Mouse (Mus musculus): ENCODE measurements at regions not wholly inside any gene's neighbourhood (a gene's known extent, or its start where the extent isn't known, plus 50 kb on each side); places are given as distances from the start of the nearest gene placed in this dataset.

DNA sequence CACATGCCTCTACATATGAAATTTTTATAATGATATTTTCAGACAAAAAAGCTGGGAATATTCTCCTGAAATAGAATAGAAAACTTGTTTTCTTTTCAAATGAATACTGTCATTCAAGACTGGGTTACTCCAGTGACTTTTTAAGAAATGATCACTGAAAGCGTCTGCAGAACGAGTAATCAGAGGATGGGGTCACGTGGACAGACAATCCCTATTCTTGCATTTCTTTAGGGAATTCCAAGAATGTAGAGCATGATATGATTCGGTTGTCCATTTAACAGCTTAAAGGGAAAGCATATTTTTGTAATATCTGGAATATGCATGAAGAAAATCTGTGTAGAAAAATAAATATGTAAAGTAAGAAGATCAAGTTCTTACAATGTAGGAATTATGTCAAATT is 65.6 kb downstream of the 4933402N22Rik start:
- no peak for DNase-seq (ENCODE audit: extremely low spot score, low read depth, low spot score)

DNA sequence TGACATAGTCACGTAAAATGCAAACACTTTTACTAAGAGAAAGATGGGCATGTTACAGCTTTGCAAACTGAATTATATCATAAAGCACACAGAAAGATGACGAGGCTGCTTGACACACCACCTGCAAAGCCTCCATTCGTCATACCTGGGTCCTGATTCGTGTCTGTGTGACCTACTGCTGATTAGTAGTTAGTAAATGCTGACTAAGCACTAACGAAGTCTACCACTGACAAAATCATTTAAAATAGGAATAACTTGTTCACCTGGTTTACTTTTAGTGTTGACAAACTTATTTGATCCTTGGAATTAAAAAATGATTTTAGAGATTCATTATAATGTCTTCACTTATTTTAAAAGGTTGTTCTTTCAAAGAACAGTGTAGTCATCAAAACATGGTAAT is 71.3 kb downstream of the 4933402N22Rik start:
- DNase-seq (ENCODE audit: extremely low spot score, low read depth, low spot score), result no peak

DNA sequence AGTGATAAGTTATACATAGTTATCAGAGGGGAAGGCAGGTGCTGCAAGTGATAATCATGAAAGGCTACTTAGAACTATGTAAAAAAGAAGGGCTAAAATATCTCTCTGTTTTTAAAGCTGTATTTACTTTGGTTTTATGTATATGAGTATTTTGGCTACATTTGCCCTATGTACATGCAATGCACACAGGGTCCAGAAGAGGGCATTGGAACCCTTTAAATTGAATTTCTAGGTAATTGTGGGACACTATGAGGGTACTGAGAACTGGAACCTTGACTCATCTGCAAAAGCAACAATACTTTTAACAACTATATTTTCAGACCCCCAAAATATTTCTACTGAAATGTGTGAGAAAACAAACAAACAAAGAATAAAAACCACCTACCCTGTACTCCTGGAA is 82.9 kb downstream of the 4933402N22Rik start:
- no peak for DNase-seq (ENCODE audit: extremely low spot score, low read depth, low spot score)

DNA sequence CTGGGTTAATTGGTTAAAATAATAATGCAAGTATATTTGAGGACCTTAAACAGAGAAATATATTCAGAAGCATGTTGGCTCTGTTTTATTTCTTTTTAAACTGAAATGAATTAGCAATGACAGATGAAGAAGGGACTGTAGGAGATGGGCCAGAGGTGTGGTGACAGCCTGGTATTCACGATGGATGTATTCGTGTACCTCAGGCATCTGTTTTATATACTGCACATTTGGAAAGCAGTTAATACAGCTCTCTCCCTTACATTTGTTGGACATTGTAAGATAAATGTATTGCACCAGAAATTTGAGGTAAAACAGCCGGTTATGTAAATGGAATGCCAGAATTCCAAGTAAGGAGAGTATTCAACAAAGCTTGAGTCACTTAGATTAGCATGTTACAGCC is 88.6 kb downstream of the 4933402N22Rik start:
- no peak for DNase-seq (ENCODE audit: extremely low spot score, low read depth, low spot score)

DNA sequence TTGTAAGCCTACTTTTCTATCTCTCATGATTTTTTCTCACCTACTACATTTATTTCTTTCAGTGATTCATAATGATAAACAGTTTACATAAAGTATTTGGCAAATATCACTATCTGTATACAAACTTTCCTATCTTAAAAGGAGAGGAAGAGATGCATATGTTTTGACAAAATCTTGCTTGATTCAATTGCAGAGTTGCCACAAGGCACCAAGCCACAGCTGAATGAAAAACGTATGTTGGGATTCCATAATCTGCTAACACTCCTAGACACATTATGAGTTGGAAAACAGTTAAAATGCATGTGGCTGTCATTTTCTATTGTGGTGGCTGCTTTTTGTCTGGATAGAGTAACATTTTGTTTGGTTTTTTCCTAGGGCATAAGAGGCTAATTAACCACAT is 98.5 kb downstream of the 4933402N22Rik start:
- no peak for DNase-seq (ENCODE audit: extremely low spot score, low read depth, low spot score)

DNA sequence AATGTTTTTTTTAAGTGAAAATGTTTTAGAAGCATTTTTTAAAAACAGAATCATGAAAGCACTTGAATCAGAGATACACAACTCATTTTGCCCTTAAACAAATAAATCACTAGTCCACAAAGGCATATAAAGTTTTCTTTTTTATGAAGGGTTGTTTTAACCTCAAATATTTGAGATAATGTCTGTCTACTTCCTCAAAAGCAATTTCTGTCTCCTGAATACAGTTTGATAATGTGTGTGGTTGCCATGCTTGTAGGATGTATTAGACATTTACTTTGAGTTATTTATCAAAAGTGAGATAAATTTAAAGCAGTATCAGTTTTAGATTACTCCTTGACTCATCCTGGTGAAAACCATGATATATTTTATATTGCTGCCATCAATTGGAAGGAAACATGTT is 102.6 kb downstream of the 4933402N22Rik start:
- DNase-seq (ENCODE audit: extremely low spot score, low read depth, low spot score), result no peak

DNA sequence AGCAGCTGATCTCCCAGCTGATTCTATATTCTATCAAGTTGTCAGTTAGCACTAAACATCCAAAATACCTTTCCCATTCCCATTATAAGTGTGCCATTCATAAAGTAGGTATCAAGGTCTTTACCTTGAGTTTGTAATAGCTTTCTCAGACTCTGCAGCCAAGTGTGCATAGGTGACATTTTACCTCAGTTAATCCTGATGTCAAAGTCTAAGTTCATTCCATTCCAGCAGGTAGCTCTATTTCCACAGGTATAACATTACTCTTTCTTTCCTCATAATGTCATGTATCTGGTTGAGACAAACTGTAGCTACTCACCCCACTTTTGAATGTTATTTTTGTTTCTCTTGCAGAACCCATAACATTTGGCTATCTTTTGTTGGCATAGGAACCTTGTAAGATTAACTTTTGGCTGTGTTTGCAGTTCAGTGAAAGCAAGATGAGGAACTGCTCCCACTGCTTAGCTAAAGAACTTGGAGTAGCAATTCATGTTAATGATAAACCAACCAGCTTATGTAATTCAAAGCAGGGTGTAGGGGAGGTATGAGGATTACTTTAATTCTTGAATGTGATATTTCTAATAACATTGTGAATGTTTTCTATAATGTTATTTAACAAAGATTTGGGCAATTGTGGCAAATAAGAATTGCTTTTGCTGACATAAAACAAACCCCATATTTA is 107.0 kb downstream of the 4933402N22Rik start:
- no peak for DNase-seq (ENCODE audit: extremely low spot score, low read depth, low spot score)

DNA sequence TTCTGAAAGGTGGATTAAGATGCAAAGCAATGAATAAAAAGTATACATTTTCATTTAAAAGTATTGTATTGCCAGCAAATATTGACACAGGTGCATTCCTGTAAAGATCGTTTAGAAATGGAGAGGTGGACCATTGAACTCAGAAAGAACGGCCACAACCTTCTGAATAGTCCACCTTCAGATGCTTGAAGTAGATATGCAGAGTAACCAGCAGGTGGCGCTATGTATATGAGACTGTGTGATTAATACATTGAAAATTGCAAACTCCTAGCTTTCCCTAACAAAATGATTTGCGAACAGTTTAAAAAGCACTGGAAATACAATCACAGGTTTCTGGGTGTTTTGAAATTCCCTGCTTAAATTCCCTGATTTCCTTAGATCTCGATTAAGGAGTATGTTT is 112.2 kb downstream of the 4933402N22Rik start:
- peak; percentile 47 for DNase-seq (ENCODE audit: extremely low spot score, low read depth, low spot score)

DNA sequence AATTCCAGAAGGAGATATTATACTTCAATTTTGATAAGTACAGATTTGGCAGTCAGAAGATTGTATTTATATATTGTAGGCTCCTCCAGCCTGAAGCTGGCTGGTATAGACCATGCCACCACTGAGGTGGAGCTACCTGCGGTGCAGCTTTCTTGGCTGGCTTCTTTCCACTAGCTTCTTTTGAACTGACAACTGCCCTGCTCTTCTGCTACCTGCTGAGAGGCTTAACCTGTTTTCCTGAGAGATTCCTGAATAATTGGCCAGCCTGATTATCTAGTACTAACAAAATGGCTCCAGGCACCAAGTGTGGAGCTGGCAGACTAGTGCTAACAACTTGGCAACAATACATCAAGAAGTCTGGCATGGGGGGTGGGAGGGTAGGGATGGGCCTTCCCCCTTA is 132.0 kb downstream of the 4933402N22Rik start:
- DNase-seq (ENCODE audit: extremely low spot score, low read depth, low spot score), result no peak

DNA sequence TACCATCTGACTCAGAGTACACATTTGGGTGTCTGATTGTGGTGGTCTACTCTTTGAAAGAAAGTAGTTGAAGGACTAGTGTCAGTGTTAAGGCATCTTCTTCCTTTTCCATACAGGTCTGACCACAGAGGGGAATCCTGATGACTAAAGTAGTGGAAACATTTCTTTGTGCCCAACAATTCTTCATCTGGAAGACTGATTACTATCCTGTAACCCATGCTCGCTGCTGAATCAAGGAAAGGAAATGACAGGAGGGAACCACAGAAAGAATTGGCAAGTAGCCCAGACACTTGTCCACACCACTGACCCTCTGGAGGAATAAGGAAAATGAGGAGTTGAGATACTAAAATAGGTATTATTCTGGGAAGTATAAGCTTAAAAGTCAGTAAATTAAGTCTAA is 162.3 kb downstream of the 4933402N22Rik start:
- DNase-seq (ENCODE audit: extremely low spot score, low read depth, low spot score), result no peak

DNA sequence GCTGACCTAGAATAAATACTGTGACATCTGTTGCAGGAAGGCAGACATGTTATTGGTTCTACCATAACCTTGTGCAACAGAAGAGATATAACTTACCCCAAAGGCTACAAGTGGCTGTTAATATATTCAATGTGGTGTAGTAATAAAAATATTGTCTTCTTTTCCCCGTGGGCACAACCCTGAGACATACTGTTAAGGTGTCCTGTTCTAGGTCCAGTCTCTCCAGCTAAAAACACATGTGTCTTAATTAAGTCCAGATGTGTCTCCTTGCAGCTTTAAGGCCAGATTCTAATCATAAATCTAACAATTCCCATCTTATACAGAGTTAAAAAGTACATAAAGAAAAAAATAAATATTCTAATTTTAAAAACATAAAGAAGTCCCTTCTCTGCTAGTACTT is 175.8 kb downstream of the 4933402N22Rik start:
- DNase-seq (ENCODE audit: extremely low spot score, low read depth, low spot score), result peak; percentile 31

DNA sequence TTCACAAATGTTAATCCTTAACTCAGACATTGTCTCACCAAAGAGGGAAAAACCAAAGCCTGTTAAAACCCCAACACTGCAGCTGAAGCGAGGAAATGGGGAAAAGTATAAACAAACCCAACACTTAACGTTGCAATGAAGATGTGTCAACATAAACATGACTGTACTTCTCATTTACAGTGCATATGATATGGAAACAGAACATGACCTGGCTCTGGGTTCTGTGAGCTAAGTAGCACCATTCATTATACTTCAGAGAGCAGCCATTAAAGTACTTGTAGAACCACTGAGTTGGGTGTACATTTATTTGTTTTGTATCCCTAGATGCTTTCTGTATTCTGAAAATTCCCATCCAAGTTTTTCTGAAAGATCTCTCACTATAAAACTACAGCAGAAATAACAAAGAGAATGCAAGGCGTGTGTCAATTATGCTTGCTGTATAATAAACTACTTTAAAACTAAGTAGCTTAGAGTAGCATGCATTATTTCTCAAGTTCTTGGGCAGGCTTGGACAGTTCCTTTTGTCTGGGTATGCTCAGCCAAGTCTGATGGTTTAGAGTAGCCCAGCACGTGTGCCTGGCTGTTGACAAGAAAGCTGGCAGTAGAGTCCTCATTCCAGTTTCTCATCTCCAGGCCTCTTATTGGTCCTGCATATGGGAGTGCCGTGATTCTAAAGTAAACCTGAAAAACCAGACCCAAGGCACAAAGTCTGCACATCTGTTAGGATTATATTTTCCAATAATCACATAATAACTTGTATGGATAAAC is 198.9 kb downstream of the 4933402N22Rik start:
- DNase-seq (ENCODE audit: extremely low spot score, low read depth, low spot score), result no peak

DNA sequence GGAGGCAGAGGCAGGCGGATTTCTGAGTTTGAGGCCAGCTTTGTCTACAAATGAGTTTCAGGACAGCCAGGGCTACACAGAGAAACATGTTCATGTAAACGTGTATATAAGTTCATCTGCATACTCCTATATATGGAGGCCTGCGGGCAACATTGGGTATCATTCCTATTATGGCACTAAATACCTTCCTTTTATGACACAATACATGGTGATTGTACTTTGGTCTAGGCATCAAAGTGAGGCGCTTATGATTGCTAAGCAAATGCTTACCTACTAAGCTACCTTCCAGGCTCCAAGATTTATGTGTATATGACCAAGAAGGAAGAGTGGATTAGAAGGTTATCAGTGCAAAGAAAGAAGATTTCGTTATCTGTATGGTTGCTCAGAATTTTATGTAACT is 207.1 kb downstream of the 4933402N22Rik start:
- DNase-seq (ENCODE audit: extremely low spot score, low read depth, low spot score), result no peak

DNA sequence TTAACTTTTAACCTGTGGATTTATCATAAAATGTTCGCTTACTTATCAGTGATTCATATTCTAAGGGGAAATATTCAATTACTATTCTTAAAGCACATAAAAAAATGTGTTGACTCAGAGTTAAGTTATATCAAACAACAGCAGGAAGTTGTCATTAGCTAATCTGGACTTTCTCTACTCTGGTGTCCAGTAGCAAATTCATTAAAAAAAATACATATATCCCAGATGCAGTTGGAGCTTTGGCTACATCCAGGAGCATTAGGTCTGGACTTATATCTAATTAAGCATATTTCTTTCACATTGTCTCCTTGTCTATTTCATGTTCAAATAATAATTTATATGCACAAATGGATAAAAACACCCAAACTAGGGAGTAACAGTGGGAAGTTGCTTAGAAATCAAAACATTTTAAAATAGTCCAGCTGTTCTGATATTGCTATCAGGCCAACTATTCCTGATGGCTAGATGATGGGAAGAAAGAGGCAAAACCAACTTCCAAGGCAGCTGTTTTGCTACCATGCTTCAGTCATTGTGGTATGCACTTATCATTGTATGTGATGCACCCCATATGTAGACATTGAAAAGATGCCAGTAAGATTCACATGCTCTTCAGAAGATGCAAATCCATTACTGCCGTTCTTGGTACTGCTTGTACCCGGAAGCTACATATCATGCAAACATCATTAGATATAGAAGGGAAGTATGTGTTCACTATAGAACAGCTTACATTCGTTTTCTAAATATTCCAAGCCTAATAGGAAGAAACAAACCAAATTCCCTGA is 209.8 kb downstream of the 4933402N22Rik start:
- no peak for DNase-seq (ENCODE audit: extremely low spot score, low read depth, low spot score)

DNA sequence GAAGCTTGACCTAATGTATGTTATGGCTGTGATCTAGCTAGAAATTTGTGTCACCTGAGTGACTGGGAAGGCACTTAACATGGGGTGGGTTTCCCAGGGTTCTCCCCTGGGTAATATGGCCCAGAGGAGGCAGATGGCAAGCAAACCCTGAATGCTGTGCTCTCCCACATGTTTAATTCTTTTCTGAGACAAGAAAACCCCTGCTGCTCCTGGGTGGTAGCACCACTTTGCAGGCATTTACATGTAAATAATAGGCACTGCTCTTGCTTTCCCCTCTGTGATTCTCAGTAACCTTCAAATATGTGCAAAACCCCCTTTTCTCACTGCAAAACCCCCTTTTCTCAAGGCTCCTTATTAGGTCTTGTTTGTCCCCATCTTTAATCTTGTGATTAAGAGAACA is 221.1 kb downstream of the 4933402N22Rik start:
- no peak for DNase-seq (ENCODE audit: extremely low spot score, low read depth, low spot score)

DNA sequence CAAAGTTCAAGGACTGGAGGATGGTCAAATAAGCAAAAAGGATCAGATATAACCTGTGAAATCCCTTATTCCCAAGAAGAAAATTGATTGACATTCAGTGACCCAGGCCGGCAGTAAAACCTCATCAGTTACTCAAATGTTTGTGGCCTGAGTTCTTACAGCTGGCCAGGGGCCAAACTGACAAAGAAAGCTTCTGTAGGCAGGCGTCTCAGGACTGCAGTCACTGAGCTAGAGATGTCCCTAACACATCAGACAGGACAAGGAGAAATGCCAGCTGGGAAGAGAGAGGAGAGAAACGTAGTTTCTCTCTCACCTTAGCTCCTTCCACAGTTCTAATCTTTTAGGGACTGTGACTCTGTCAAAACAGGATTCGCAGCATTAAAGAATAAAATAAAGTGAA is 229.9 kb upstream of the Sema3d start:
- no peak for DNase-seq (ENCODE audit: extremely low spot score, low read depth, low spot score)

DNA sequence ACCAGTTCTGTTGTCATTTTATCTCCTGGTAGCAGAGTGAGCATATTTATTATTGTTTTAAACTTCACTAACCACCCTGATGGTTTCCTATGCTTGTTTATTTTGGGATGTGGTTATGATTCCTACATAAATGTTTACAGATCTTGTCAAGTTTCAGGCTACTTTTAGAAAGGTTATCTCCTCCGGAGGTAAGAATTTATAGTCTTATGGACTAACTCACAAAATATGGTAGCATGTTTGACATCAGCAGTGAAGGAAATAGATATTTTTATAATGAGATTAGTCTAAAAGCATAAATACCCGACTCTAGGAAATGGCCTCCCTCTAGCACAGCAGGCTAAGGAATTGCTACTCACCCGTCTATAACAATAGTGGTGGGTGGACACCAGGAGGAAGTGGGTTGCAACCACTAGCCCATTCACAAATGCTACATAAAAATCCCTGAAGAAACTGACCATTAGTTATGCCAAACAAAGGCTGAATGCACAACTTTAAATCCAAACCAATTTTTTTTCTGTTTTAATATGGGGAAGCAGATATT is 228.6 kb upstream of the Sema3d start:
- DNase-seq (ENCODE audit: extremely low spot score, low read depth, low spot score), result no peak

DNA sequence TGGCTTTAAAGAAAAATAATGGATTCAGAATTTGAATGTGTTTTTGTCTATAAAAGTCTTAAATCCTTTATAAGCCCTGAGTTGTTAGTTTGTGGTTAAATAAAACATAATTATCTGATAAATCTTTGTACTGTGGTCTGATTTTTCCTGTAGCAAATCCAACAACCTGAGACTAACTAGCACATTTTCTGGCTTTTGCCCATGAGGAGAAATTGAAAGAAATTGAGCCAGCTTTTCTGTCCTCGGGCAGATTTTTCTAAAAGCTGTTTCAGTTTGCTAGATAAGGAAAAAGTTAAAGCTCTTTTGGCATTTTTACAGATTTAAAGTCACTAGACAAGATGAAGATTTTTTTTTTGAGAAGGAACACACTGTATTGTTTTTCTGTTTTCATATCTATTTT is 191.5 kb upstream of the Sema3d start:
- no peak for DNase-seq (ENCODE audit: extremely low spot score, low read depth, low spot score)

DNA sequence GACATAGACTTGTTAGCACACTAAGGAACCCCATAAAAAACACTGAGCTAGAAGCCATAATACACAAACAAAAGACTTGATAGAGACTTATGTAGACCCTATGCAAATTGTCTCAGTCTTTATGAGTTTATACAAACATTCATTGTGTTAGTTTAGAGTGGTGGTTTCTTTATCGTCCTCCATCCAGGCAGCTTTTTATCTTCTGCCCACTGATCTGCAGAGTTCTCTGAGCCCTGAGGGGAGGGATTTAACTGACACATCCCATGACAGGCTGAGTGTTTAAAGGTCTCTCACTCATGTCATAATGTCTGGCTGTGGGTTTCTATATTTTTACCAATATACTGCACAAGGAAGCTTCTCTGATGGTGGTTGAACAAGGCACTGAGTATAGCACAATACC is 175.7 kb upstream of the Sema3d start:
- DNase-seq (ENCODE audit: extremely low spot score, low read depth, low spot score), result no peak

DNA sequence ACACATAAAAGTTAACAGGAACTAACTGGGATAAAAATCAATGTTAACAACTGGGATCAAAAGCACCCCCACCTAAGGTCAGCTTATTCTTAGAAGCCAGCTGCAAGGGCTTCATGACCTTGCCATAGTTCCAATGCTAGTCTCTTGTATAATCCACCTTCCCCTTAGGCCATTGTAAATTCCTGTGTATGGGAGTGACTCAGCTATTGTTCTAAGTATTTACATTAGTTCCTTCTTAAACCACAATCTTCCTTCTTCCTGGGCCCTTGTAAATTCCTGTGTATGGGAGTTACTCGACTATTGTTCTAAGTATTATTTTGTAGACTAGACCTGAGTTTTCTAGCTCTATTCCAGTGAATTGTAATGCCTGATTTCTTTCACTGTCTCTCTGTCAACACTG is 173.6 kb upstream of the Sema3d start:
- no peak for DNase-seq (ENCODE audit: extremely low spot score, low read depth, low spot score)

DNA sequence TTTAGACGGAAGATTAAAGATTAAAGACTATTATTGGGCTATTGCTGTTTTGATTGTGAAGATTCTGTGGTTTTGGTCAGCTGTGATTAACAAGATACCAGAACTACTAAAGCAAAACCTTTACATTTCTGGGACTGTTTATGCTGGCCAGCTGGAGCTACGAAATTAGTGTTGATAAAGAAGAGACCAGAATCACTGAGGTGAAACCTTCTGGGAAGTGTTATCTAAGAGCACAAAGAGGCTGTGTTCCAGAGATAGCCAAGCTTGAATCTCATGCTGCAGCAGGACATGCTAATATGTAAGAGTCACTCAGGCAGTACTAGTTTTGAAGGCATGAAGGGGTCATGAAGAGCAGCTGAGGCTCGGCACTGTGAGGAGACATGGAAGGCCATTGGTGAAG is 169.7 kb upstream of the Sema3d start:
- no peak for DNase-seq (ENCODE audit: extremely low spot score, low read depth, low spot score)

All from hindlimb bud, embryonic 11.5 days (tissue).